Mouse (Mus musculus) myocyte (in vitro differentiated cells): ENCODE data around the gene Hist2h2bb. TPM values are rescaled to one million over a fixed set of nuclear protein-coding genes. Genes with fewer than 3 reads are reported as not detected.

Experiments used
- H3K27me3 ChIP-seq: one replicate; pipeline ENCODE4 v1.6.1; 2011; ENCODE audit not compliant: control insufficient read depth, insufficient read depth, insufficient read length
- H3K36me3 ChIP-seq: one replicate; pipeline ENCODE4 v1.6.1; 2011; ENCODE audit not compliant: control insufficient read depth, insufficient read depth
- H3K4me2 ChIP-seq: one replicate; pipeline ENCODE4 v1.6.1; 2011; ENCODE audit warnings: low read depth, control low read depth
- H3K4me3 ChIP-seq: one replicate; pipeline ENCODE4 v1.5.1; 2011; ENCODE audit warnings: mild to moderate bottlenecking, control low read depth, moderate library complexity
- H3K79me2 ChIP-seq: one replicate; pipeline ENCODE4 v1.6.1; 2011; ENCODE audit not compliant: control insufficient read depth, insufficient read depth
- H3ac ChIP-seq: one replicate; pipeline ENCODE4 v1.6.1; 2011; ENCODE audit not compliant: control insufficient read depth, insufficient read length
- CEBPB ChIP-seq: IDR thresholded peaks from 2 replicates; pipeline ENCODE4 v1.6.1; 2011; ENCODE audit warnings: mild to moderate bottlenecking, moderate library complexity; ENCODE audit not compliant: poor library complexity, insufficient read depth, severe bottlenecking
- E2F4 ChIP-seq: IDR thresholded peaks from one replicate; pipeline ENCODE4 v1.6.1; 2011; ENCODE audit warnings: mild to moderate bottlenecking, control low read depth, moderate library complexity; ENCODE audit not compliant: insufficient read depth
- MAX ChIP-seq: IDR thresholded peaks from one replicate; pipeline ENCODE4 v1.6.1; 2011; ENCODE audit warnings: low read depth, mild to moderate bottlenecking, control low read depth
- MYOD1 ChIP-seq, 3 experiments: IDR thresholded peaks; one replicate each; pipeline ENCODE4 v1.6.1; 2011; ENCODE audit warnings: control low read depth in 2 of 3, low read depth in 2 of 3, mild to moderate bottlenecking in 2 of 3, moderate library complexity in 1 of 3; ENCODE audit not compliant: insufficient read length in 2 of 3, control insufficient read depth in 1 of 3
- MYOG ChIP-seq, 3 experiments: IDR thresholded peaks; one replicate each; pipeline ENCODE4 v1.6.1; 2011; ENCODE audit warnings: control low read depth in 2 of 3, low read depth in 2 of 3, mild to moderate bottlenecking in 2 of 3; ENCODE audit not compliant: insufficient read length in 2 of 3, control insufficient read depth in 1 of 3, insufficient read depth in 1 of 3
- POLR2A ChIP-seq: IDR thresholded peaks from one replicate; pipeline ENCODE4 v1.6.1; 2011; ENCODE audit warnings: low read depth, mild to moderate bottlenecking, control low read depth, moderate library complexity; ENCODE audit not compliant: insufficient read length
- POLR2AphosphoS2 ChIP-seq: IDR thresholded peaks from one replicate; pipeline ENCODE4 v1.6.1; 2011; ENCODE audit warnings: low read depth, control low read depth; ENCODE audit not compliant: insufficient read length
- REST ChIP-seq: IDR thresholded peaks from one replicate; pipeline ENCODE4 v1.6.1; 2011; ENCODE audit warnings: mild to moderate bottlenecking, control low read depth, moderate library complexity; ENCODE audit not compliant: insufficient read depth, insufficient read length
- SRF ChIP-seq: IDR thresholded peaks from one replicate; pipeline ENCODE4 v1.6.1; 2011; ENCODE audit warnings: low read depth; ENCODE audit not compliant: control insufficient read depth, insufficient read length
- TCF12 ChIP-seq: IDR thresholded peaks from one replicate; pipeline ENCODE4 v1.6.1; 2011; ENCODE audit warnings: mild to moderate bottlenecking, control low read depth; ENCODE audit not compliant: poor library complexity, insufficient read depth, severe bottlenecking
- TCF3 ChIP-seq: IDR thresholded peaks from one replicate; pipeline ENCODE4 v1.6.1; 2011; ENCODE audit warnings: low read depth, control low read depth; ENCODE audit not compliant: insufficient read length
- USF1 ChIP-seq: IDR thresholded peaks from one replicate; pipeline ENCODE4 v1.6.1; 2011; ENCODE audit warnings: low read depth, mild to moderate bottlenecking, control low read depth, moderate library complexity
- polyA plus RNA-seq: library from polyadenylated mRNA; unstranded; fragments of >200 nt; fragmentation: generic; extraction: Trizol; gene quantifications from one replicate; pipeline ENCODE4 v1.2.1, GENCODE M21; 2012; ENCODE audit warnings: missing spikeins

The Hist2h2bb gene
- polyA plus RNA-seq, 1 experiment = 3.7 TPM

DNA sequence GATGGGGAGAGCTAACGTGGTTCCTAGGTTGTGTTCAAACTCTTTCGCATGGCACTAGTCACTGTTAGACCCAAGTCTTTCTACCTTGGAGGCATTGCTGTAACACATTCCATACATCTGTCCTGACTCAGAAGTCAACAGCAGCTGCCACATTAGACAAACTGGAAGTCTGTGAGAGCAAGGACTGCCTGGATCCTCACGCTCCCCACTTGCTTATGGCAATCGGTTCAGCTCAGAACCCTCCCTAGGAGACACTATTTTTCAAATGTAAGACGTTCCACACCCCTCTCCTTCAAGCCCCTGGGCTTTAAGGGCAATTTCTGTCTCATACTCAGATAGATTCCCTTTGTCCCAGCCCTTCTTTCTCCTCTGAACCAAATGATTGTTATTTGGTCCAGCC is 32.5 kb downstream of the Hist2h2bb start:
- Histone ChIP-seq H3K79me2 (no peaks in the 10 kb centered on the region), H3K4me2 (no peak overlapping the region), H3K36me3 (no peaks in the 10 kb centered on the region), H3ac (no peak overlapping the region), H3K4me3 (no peak overlapping the region), H3K27me3 (no peaks in the 10 kb centered on the region)
- TF ChIP-seq CEBPB (no peak), MAX (no peak), USF1 (no peak), SRF (no peak)

DNA sequence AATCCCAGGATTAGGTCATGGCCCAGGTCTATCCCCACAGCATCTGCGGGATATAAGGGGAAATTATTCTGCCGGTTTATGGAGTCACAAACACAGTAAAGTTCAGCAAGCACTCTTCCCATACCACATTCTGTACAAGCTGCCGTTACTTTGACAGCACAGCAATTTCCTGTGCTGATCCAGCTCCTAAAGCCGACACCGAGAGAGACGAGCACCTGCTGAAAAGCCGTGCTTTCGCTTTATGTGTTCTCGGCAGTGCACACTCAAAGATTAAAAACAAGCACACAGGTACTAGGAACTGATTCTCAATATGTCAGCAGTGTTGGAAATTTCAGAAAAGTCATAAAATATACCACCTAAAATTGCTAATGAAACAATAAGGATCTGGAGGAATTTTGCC is 37.0 kb downstream of the Hist2h2bb start:
- H3K79me2 ChIP-seq = no peaks in the 10 kb centered on the region
- no peak overlapping the region for H3K4me3 ChIP-seq
- no peaks in the 10 kb centered on the region for H3K27me3 ChIP-seq
- H3K4me2 ChIP-seq = no peak overlapping the region
- TF ChIP-seq TCF3 = no peak
- no peak for TF ChIP-seq E2F4
- no peak for TF ChIP-seq REST
- TF ChIP-seq SRF = no peak
- no peak for TF ChIP-seq MYOD1 (IDR thresholded peaks at IDR 0.05; ENCODE audit: control insufficient read depth in 1 of 3, insufficient read length in 2 of 3, low read depth in 2 of 3)
- TF ChIP-seq MYOG (IDR thresholded peaks at IDR 0.05; ENCODE audit: control insufficient read depth in 1 of 3, insufficient read depth in 1 of 3, insufficient read length in 2 of 3, low read depth in 2 of 3) = no peak
- no peak for TF ChIP-seq MAX
- TF ChIP-seq CEBPB = no peak
- no peak for TF ChIP-seq POLR2A
- no peak for TF ChIP-seq USF1
- TF ChIP-seq TCF12 = no peak
- no peak for TF ChIP-seq POLR2AphosphoS2
- H3ac ChIP-seq = no peak overlapping the region
- no peaks in the 10 kb centered on the region for H3K36me3 ChIP-seq

DNA sequence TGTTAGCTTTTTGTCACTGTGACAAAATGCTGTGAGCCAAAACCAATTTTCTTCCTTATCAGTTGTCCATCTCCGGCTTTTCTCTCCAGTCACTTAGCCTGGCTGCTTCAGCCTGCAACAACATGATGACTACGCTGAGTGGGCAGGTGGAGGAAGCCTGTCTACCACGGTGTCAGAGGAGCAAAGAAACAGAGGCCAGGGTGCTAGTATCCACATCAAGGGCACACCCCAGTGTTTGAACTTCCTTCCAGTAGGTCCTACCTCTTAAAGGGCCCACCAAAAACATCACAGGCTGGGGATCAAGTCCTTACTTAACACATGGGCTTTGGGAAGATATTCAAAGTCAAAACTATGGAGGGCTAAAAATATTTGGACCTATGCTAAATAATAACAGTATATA is 39.9 kb downstream of the Hist2h2bb start:
- H3K4me2 ChIP-seq = no peak overlapping the region
- no peak overlapping the region for H3ac ChIP-seq
- no peaks in the 10 kb centered on the region for H3K27me3 ChIP-seq
- H3K36me3 ChIP-seq = no peaks in the 10 kb centered on the region
- no peaks in the 10 kb centered on the region for H3K79me2 ChIP-seq
- no peak overlapping the region for H3K4me3 ChIP-seq
- TF ChIP-seq POLR2AphosphoS2 = no peak

DNA sequence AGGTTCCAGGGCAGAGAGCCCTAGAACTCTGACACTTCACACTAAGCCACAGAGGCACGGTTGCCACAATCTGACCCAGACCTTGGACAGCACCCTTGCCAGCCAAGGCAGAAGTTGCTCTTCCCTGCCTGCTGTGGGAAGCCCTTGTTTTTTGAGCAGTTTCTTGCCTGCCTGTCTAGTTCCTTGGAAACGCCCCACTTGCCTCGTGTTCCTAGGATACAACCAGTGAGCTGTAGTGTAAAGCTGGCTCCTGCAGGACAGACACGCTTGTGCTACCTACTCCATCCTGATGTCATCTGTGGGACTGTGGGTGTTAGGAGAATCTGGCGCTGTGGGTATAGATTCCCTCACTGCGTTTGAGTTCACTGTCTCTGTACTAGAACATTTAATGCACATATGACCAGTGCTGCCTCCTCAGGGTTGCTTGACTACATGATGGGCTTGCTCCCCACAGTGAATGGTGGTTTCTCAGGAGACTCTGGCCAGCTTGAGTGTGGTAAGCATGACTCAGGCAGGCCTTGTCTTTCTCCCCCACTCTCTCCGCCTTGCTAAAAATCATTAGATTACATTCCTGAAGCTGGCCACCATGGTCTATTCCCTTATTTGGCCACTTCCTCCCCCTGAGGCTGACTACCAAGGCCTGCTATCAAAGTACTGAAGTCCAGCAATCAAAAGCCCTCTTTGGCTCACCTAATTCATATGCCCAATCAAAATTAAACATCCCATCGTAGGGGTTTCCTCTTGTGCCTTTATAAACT is 43.0 kb downstream of the Hist2h2bb start:
- Histone ChIP-seq H3K4me3 (no peak overlapping the region), H3K4me2 (no peak overlapping the region), H3ac (no peak overlapping the region), H3K27me3 (no peaks in the 10 kb centered on the region), H3K79me2 (no peaks in the 10 kb centered on the region), H3K36me3 (no peaks in the 10 kb centered on the region)
- TF ChIP-seq POLR2A (no peak), E2F4 (no peak), SRF (peak; percentile 89), REST (peak; percentile 95), POLR2AphosphoS2 (no peak)

Other genes starting within 250 kb of the Hist2h2bb start
- gene Vps45, start 211.3 kb upstream of the Hist2h2bb start, polyA plus RNA-seq = 22.0 TPM
- gene Otud7b, start 165.2 kb upstream of the Hist2h2bb start, polyA plus RNA-seq = 16.4 TPM
- gene Mtmr11, start 107.7 kb upstream of the Hist2h2bb start, polyA plus RNA-seq = 4.6 TPM
- gene Sf3b4, start 97.4 kb upstream of the Hist2h2bb start, polyA plus RNA-seq = 77.5 TPM
- 0.28 TPM for gene Sv2a, start 88.6 kb upstream of the Hist2h2bb start, polyA plus RNA-seq
- gene Bola1, start 50.0 kb upstream of the Hist2h2bb start, polyA plus RNA-seq = 88.0 TPM
- not detected for gene Hist2h2ab, start 49.9 kb upstream of the Hist2h2bb start, polyA plus RNA-seq
- 1.3 TPM for gene Hist2h2ac, start 48.9 kb upstream of the Hist2h2bb start, polyA plus RNA-seq
- 2.2 TPM for gene Hist2h2be, start 48.6 kb upstream of the Hist2h2bb start, polyA plus RNA-seq
- 22.7 TPM for gene Hist2h3c2, start 30.6 kb upstream of the Hist2h2bb start, polyA plus RNA-seq
- gene Hist2h2aa2, start 29.5 kb upstream of the Hist2h2bb start, polyA plus RNA-seq = 103 TPM
- not detected for gene Hist2h2aa1, start 24.3 kb upstream of the Hist2h2bb start, polyA plus RNA-seq
- gene Hist2h3c1, start 23.1 kb upstream of the Hist2h2bb start, polyA plus RNA-seq = not detected
- gene Hist2h4, start 6.4 kb upstream of the Hist2h2bb start, polyA plus RNA-seq = 1.1 TPM
- 1.1 TPM for gene Hist2h3b, start 1.1 kb upstream of the Hist2h2bb start, polyA plus RNA-seq
- 0.05 TPM for gene Fcgr1, start 24.2 kb downstream of the Hist2h2bb start, polyA plus RNA-seq
- gene BC107364, start 182.6 kb downstream of the Hist2h2bb start, polyA plus RNA-seq = not detected